Mouse (Mus musculus) midbrain, embryonic 16.5 days (tissue): Measurements from ENCODE around the gene Tbl1xr1. TPM values are rescaled to one million over a fixed set of nuclear protein-coding genes. Genes with fewer than 3 reads are reported as not detected.
A peak's percentile ranks its signal among the peaks of the same experiment; 100 is the strongest.

Experiments
- ATAC-seq: fragments of 200-750 bp; cut with Nextera tagmentation; 2 replicates; pipeline ENCODE4 v1.8.0; 2017; ENCODE audit warnings: moderate TSS enrichment
- H3K27ac ChIP-seq: fragments of 300-500 bp; sonication (generic); 2 replicates; pipeline ENCODE4 v1.5.1; 2014; ENCODE audit warnings: mild to moderate bottlenecking, low read length, mixed read lengths
- H3K27me3 ChIP-seq: fragments of 300-500 bp; sonication (generic); 2 replicates; pipeline ENCODE4 v1.6.1; 2014; ENCODE audit warnings: low read depth, low read length, mixed read lengths; ENCODE audit not compliant: control insufficient read depth, insufficient read depth
- H3K36me3 ChIP-seq: fragments of 300-500 bp; sonication (generic); 2 replicates; pipeline ENCODE4 v1.6.1; 2014; ENCODE audit warnings: mild to moderate bottlenecking, low read length, moderate library complexity, mixed read lengths; ENCODE audit not compliant: control insufficient read depth, insufficient read depth
- H3K4me1 ChIP-seq: fragments of 300-500 bp; sonication (generic); 2 replicates; pipeline ENCODE4 v1.6.1; 2014; ENCODE audit warnings: mild to moderate bottlenecking, low read length, mixed read lengths; ENCODE audit not compliant: control insufficient read depth, insufficient read depth
- H3K4me2 ChIP-seq: fragments of 300-500 bp; sonication (generic); 2 replicates; pipeline ENCODE4 v1.6.1; 2014; ENCODE audit warnings: mild to moderate bottlenecking, low read length, mixed read lengths
- H3K4me3 ChIP-seq: fragments of 300-500 bp; sonication (generic); 2 replicates; pipeline ENCODE4 v1.5.1; 2014; ENCODE audit warnings: low read depth, mild to moderate bottlenecking, low read length, moderate library complexity, mixed read lengths
- H3K9ac ChIP-seq: fragments of 300-500 bp; sonication (generic); 2 replicates; pipeline ENCODE4 v1.6.1; 2014; ENCODE audit warnings: low read depth, low read length, mixed read lengths
- H3K9me3 ChIP-seq: fragments of 300-500 bp; sonication (generic); replicated peaks from 2 replicates; pipeline ENCODE4 v1.6.1; 2014; ENCODE audit warnings: mild to moderate bottlenecking, low read length, mixed read lengths; ENCODE audit not compliant: control insufficient read depth, poor library complexity, severe bottlenecking
- WGBS: fragments of 180-500 bp; shearing (Covaris S2); extraction: QIAGEN DNeasy Blood & Tissue Kit; methylation state at CpG from one replicate; pipeline ENCODE4 v1.1.7; 2014; 5-methylcytosine and 5-hydroxymethylcytosine counted together
- polyA plus RNA-seq: library from polyadenylated mRNA; unstranded; fragments of >200 nt; fragmentation: Nextera tagmentation; extraction: Ambion mirVana; gene quantifications from 2 replicates; pipeline ENCODE4 v1.2.1, GENCODE M21; 2015

Gene Tbl1xr1
- polyA plus RNA-seq, 1 experiment from 2014 or later, result 15.1 TPM

GRCm38 (mm10) chr3:22194185-22194856, 117.9 kb downstream of the Tbl1xr1 start:
- no peak overlapping the region for H3K27ac ChIP-seq
- H3K4me3 ChIP-seq, result no peak overlapping the region
- WGBS, result 93% methylated on average over 7 of the region's 7 CpGs
- H3K9ac ChIP-seq, result no peak overlapping the region
- no peaks in the 10 kb centered on the region for H3K27me3 ChIP-seq
- no peaks in the 10 kb centered on the region for H3K4me1 ChIP-seq
- peaks cover 6% of the 10 kb centered on the region; the same call in 1 of the 2 replicates for H3K36me3 ChIP-seq
- ATAC-seq, result no peak
- no peak overlapping the region for H3K4me2 ChIP-seq
- no peaks in the 10 kb centered on the region for H3K9me3 ChIP-seq

GRCm38 (mm10) chr3:22198802-22199201, 122.3 kb downstream of the Tbl1xr1 start:
- H3K36me3 ChIP-seq, result peaks cover 5% of the 10 kb centered on the region
- H3K9ac ChIP-seq, result no peak overlapping the region
- no peak overlapping the region for H3K4me2 ChIP-seq

GRCm38 (mm10) chr3:22204186-22204585, 127.7 kb downstream of the Tbl1xr1 start:
- ATAC-seq, result no peak
- Histone ChIP-seq H3K27ac (no peak overlapping the region), H3K9ac (no peak overlapping the region), H3K36me3 (peaks cover 4% of the 10 kb centered on the region), H3K4me1 (no peaks in the 10 kb centered on the region), H3K4me3 (no peak overlapping the region), H3K27me3 (no peaks in the 10 kb centered on the region), H3K4me2 (no peak overlapping the region), H3K9me3 (no peaks in the 10 kb centered on the region)
- WGBS, result 96% methylated on average over 3 of the region's 3 CpGs

More at GRCm38 (mm10) chr3:22198802-22199201, 122.3 kb downstream of the Tbl1xr1 start:
- Histone ChIP-seq H3K4me3 (no peak overlapping the region), H3K27ac (no peak overlapping the region), H3K9me3 (no peaks in the 10 kb centered on the region), H3K27me3 (no peaks in the 10 kb centered on the region), H3K4me1 (no peaks in the 10 kb centered on the region)
- no peak for ATAC-seq
- 100% methylated on average over 1 of the region's 1 CpGs for WGBS

- Histone ChIP-seq H3K9me3 (no peaks in the 10 kb centered on the region), H3K27ac (no peak overlapping the region), H3K36me3 (0 out of 2 replicates have a peak, but pooled peaks cover 3% of the 10 kb centered on the region), H3K4me2 (no peak overlapping the region), H3K4me3 (no peak overlapping the region), H3K27me3 (no peaks in the 10 kb centered on the region), H3K9ac (no peak overlapping the region), H3K4me1 (no peaks in the 10 kb centered on the region)
- WGBS, result 89% methylated on average over 2 of the region's 2 CpGs
- ATAC-seq, result no peak
Measured at GRCm38 (mm10) chr3:22221557-22221956, 145.1 kb downstream of the Tbl1xr1 start.

GRCm38 (mm10) chr3:22222351-22222750, 145.9 kb downstream of the Tbl1xr1 start:
- no peaks in the 10 kb centered on the region for H3K27me3 ChIP-seq
- ATAC-seq, result 0 out of 2 replicates have a peak, but pooled peaks have one; percentile 39
- no peak overlapping the region for H3K4me3 ChIP-seq
- no peak overlapping the region for H3K27ac ChIP-seq
- no peaks in the 10 kb centered on the region for H3K4me1 ChIP-seq
- H3K9me3 ChIP-seq, result no peaks in the 10 kb centered on the region
- 44% methylated on average over 12 of the region's 12 CpGs for WGBS
- H3K9ac ChIP-seq, result no peak overlapping the region
- H3K4me2 ChIP-seq, result no peak overlapping the region
- H3K36me3 ChIP-seq, result 0 out of 2 replicates have a peak, but pooled peaks cover 3% of the 10 kb centered on the region

- H3K36me3 ChIP-seq, result 0 out of 2 replicates have a peak, but pooled peaks cover 3% of the 10 kb centered on the region
- no peak for ATAC-seq
- no peak overlapping the region for H3K4me3 ChIP-seq
- H3K9ac ChIP-seq, result no peak overlapping the region
- no peaks in the 10 kb centered on the region for H3K9me3 ChIP-seq
- WGBS, result 86% methylated on average over 5 of the region's 5 CpGs
- H3K4me1 ChIP-seq, result no peaks in the 10 kb centered on the region
- H3K27me3 ChIP-seq, result no peaks in the 10 kb centered on the region
- H3K4me2 ChIP-seq, result no peak overlapping the region
- H3K27ac ChIP-seq, result no peak overlapping the region
Measured at GRCm38 (mm10) chr3:22223023-22223422, 146.6 kb downstream of the Tbl1xr1 start.

GRCm38 (mm10) chr3:22228052-22228451, 151.6 kb downstream of the Tbl1xr1 start:
- Histone ChIP-seq H3K36me3 (no peaks in the 10 kb centered on the region), H3K9me3 (no peaks in the 10 kb centered on the region), H3K27me3 (no peaks in the 10 kb centered on the region), H3K4me2 (no peak overlapping the region), H3K9ac (no peak overlapping the region), H3K27ac (no peak overlapping the region), H3K4me1 (no peaks in the 10 kb centered on the region), H3K4me3 (no peak overlapping the region)
- ATAC-seq, result no peak
- 91% methylated on average over 3 of the region's 3 CpGs for WGBS

- 60% methylated on average over 3 of the region's 3 CpGs for WGBS
- Histone ChIP-seq H3K9me3 (no peaks in the 10 kb centered on the region), H3K4me2 (no peak overlapping the region), H3K4me3 (no peak overlapping the region), H3K27me3 (no peaks in the 10 kb centered on the region), H3K36me3 (no peaks in the 10 kb centered on the region), H3K4me1 (no peaks in the 10 kb centered on the region), H3K27ac (no peak overlapping the region), H3K9ac (no peak overlapping the region)
- ATAC-seq, result no peak
Measured at GRCm38 (mm10) chr3:22230635-22231034, 154.2 kb downstream of the Tbl1xr1 start.

- ATAC-seq, result no peak
- Histone ChIP-seq H3K4me1 (no peaks in the 10 kb centered on the region), H3K36me3 (no peaks in the 10 kb centered on the region), H3K4me2 (no peak overlapping the region), H3K9ac (no peak overlapping the region), H3K27me3 (no peaks in the 10 kb centered on the region), H3K27ac (no peak overlapping the region), H3K9me3 (0 out of 2 replicates have a peak, but pooled peaks cover 3% of the 10 kb centered on the region), H3K4me3 (no peak overlapping the region)
- WGBS, result 92% methylated on average over 16 of the region's 16 CpGs
Measured at GRCm38 (mm10) chr3:22238106-22238900, 161.9 kb downstream of the Tbl1xr1 start.
